Mouse (Mus musculus) heart, embryonic 15.5 days (tissue): ENCODE data around the gene Zbtb1. TPM values are rescaled to one million over a fixed set of nuclear protein-coding genes. Genes with fewer than 3 reads are reported as not detected.
A peak's percentile ranks its signal among the peaks of the same experiment; 100 is the strongest.

Experiments used
- ATAC-seq: fragments of 200-750 bp; cut with Nextera tagmentation; replicated peaks from 2 replicates; pipeline ENCODE4 v1.8.0; 2017; ENCODE audit warnings: low read depth, moderate TSS enrichment; ENCODE audit not compliant: insufficient number of reproducible peaks, insufficient read depth, low FRiP score
- H3K27ac ChIP-seq: fragments of 300-500 bp; sonication (generic); 2 replicates; pipeline ENCODE4 v1.5.1; 2015; ENCODE audit warnings: mild to moderate bottlenecking, inconsistent platforms
- H3K27me3 ChIP-seq: fragments of 300-500 bp; sonication (generic); 2 replicates; pipeline ENCODE4 v1.6.1; 2015; ENCODE audit warnings: inconsistent platforms
- H3K36me3 ChIP-seq: fragments of 300-500 bp; sonication (generic); 2 replicates; pipeline ENCODE4 v1.6.1; 2015; ENCODE audit warnings: mild to moderate bottlenecking, inconsistent platforms
- H3K4me1 ChIP-seq: fragments of 300-500 bp; sonication (generic); replicated peaks from 2 replicates; pipeline ENCODE4 v1.6.1; 2015; ENCODE audit warnings: inconsistent platforms
- H3K4me2 ChIP-seq: fragments of 300-500 bp; sonication (generic); 2 replicates; pipeline ENCODE4 v1.6.1; 2015; ENCODE audit warnings: inconsistent platforms, mild to moderate bottlenecking, moderate library complexity
- H3K4me3 ChIP-seq: fragments of 300-500 bp; sonication (generic); 2 replicates; pipeline ENCODE4 v1.5.1; 2015; ENCODE audit warnings: mild to moderate bottlenecking, inconsistent platforms
- H3K9ac ChIP-seq: fragments of 300-500 bp; sonication (generic); 2 replicates; pipeline ENCODE4 v1.6.1; 2015; ENCODE audit warnings: mild to moderate bottlenecking, inconsistent platforms
- H3K9me3 ChIP-seq: fragments of 300-500 bp; sonication (generic); replicated peaks from 2 replicates; pipeline ENCODE4 v1.6.1; 2016; ENCODE audit warnings: inconsistent platforms
- WGBS: fragments of 180-500 bp; shearing (Covaris S2); methylation state at CpG from one replicate; pipeline ENCODE4 v1.1.7; 2015; ENCODE audit warnings: mixed read lengths; 5-methylcytosine and 5-hydroxymethylcytosine counted together
- polyA plus RNA-seq: library from polyadenylated mRNA; unstranded; fragments of >200 nt; fragmentation: Nextera tagmentation; extraction: Ambion mirVana; gene quantifications from 2 replicates; pipeline ENCODE4 v1.2.1, GENCODE M21; 2015

The Zbtb1 gene
- polyA plus RNA-seq, 1 experiment from 2014 or later: 5.7 TPM

GRCm38 (mm10) chr12:76349680-76350220, 20.3 kb upstream of the Zbtb1 start:
- Histone ChIP-seq H3K9ac (no peak overlapping the region), H3K27me3 (no peaks in the 10 kb centered on the region), H3K27ac (no peak overlapping the region), H3K36me3 (peaks cover 16% of the 10 kb centered on the region; the same call in 1 of the 2 replicates), H3K9me3 (no peaks in the 10 kb centered on the region), H3K4me2 (no peak overlapping the region), H3K4me1 (no peaks in the 10 kb centered on the region), H3K4me3 (no peak overlapping the region)
- ATAC-seq: no peak
- WGBS: 71% methylated on average over 8 of the region's 8 CpGs

GRCm38 (mm10) chr12:76360868-76361267, 9.2 kb upstream of the Zbtb1 start:
- Histone ChIP-seq H3K27me3 (no peaks in the 10 kb centered on the region), H3K4me3 (no peak overlapping the region), H3K4me2 (no peak overlapping the region), H3K36me3 (no peaks in the 10 kb centered on the region), H3K4me1 (peaks cover 12% of the 10 kb centered on the region), H3K27ac (no peak overlapping the region), H3K9ac (no peak overlapping the region), H3K9me3 (no peaks in the 10 kb centered on the region)
- 85% methylated on average over 1 of the region's 1 CpGs for WGBS
- ATAC-seq: no peak

GRCm38 (mm10) chr12:76361405-76362302, 8.4 kb upstream of the Zbtb1 start:
- Histone ChIP-seq H3K9me3 (no peaks in the 10 kb centered on the region), H3K4me1 (peaks cover 17% of the 10 kb centered on the region), H3K27me3 (no peaks in the 10 kb centered on the region), H3K4me3 (no peak overlapping the region), H3K36me3 (no peaks in the 10 kb centered on the region), H3K9ac (no peak overlapping the region), H3K27ac (peak overlapping the region; percentile 33), H3K4me2 (no peak overlapping the region)
- no peak for ATAC-seq
- WGBS: 52% methylated on average over 9 of the region's 9 CpGs

GRCm38 (mm10) chr12:76362303-76362676, 7.8 kb upstream of the Zbtb1 start:
- Histone ChIP-seq H3K4me1 (peaks cover 23% of the 10 kb centered on the region), H3K4me3 (no peak overlapping the region), H3K27me3 (no peaks in the 10 kb centered on the region), H3K9me3 (no peaks in the 10 kb centered on the region), H3K27ac (no peak overlapping the region), H3K4me2 (no peak overlapping the region), H3K36me3 (no peaks in the 10 kb centered on the region), H3K9ac (no peak overlapping the region)
- ATAC-seq: no peak
- 74% methylated on average over 9 of the region's 9 CpGs for WGBS

- H3K4me3 ChIP-seq: no peak overlapping the region
- no peaks in the 10 kb centered on the region for H3K36me3 ChIP-seq
- no peaks in the 10 kb centered on the region for H3K27me3 ChIP-seq
- 85% methylated on average over 3 of the region's 3 CpGs for WGBS
- no peak overlapping the region for H3K9ac ChIP-seq
- H3K9me3 ChIP-seq: no peaks in the 10 kb centered on the region
- ATAC-seq: no peak
- no peak overlapping the region for H3K27ac ChIP-seq
- H3K4me2 ChIP-seq: no peak overlapping the region
- H3K4me1 ChIP-seq: peaks cover 41% of the 10 kb centered on the region
These were observed 3.8 kb upstream of the Zbtb1 start for GRCm38 (mm10) chr12:76366276-76366675.

GRCm38 (mm10) chr12:76367096-76367995, 2.7 kb upstream of the Zbtb1 start:
- H3K4me1 ChIP-seq: peaks cover 43% of the 10 kb centered on the region
- H3K4me2 ChIP-seq: peak overlapping the region; percentile 83
- H3K9ac ChIP-seq: peak overlapping the region; percentile 19
- ATAC-seq: no peak
- no peaks in the 10 kb centered on the region for H3K9me3 ChIP-seq
- peak overlapping the region; percentile 94 for H3K4me3 ChIP-seq
- 17% methylated on average over 14 of the region's 14 CpGs for WGBS
- H3K27me3 ChIP-seq: no peaks in the 10 kb centered on the region
- H3K36me3 ChIP-seq: no peaks in the 10 kb centered on the region
- H3K27ac ChIP-seq: peak overlapping the region; percentile 100

- H3K27me3 ChIP-seq: no peaks in the 10 kb centered on the region
- H3K4me3 ChIP-seq: peak overlapping the region; percentile 94
- 8% methylated on average over 9 of the region's 9 CpGs for WGBS
These were observed 1.8 kb upstream of the Zbtb1 start for GRCm38 (mm10) chr12:76368201-76368789.

GRCm38 (mm10) chr12:76368790-76369205, 1.3 kb upstream of the Zbtb1 start:
- 1% methylated on average over 26 of the region's 26 CpGs for WGBS
- Histone ChIP-seq H3K9ac (peak overlapping the region; percentile 97), H3K27ac (peak overlapping the region; percentile 100), H3K4me3 (peak overlapping the region; percentile 94), H3K36me3 (no peaks in the 10 kb centered on the region), H3K27me3 (no peaks in the 10 kb centered on the region), H3K9me3 (no peaks in the 10 kb centered on the region), H3K4me1 (peaks cover 47% of the 10 kb centered on the region), H3K4me2 (peak overlapping the region; percentile 83)
- peak; percentile 36 for ATAC-seq

More at GRCm38 (mm10) chr12:76368201-76368789, 1.8 kb upstream of the Zbtb1 start:
- Histone ChIP-seq H3K36me3 (no peaks in the 10 kb centered on the region), H3K9ac (peak overlapping the region; percentile 97), H3K27ac (peak overlapping the region; percentile 100), H3K4me1 (peaks cover 47% of the 10 kb centered on the region), H3K4me2 (peak overlapping the region; percentile 83), H3K9me3 (no peaks in the 10 kb centered on the region)
- no peak for ATAC-seq

- H3K4me1 ChIP-seq: peaks cover 53% of the 10 kb centered on the region
- no peaks in the 10 kb centered on the region for H3K36me3 ChIP-seq
- no peaks in the 10 kb centered on the region for H3K9me3 ChIP-seq
- peak within 1 kb of the TSS; percentile 97 for H3K9ac ChIP-seq
- WGBS: 0% methylated on average over 79 of the region's 96 CpGs
- ATAC-seq: peak; percentile 79
- no peaks in the 10 kb centered on the region for H3K27me3 ChIP-seq
- H3K4me3 ChIP-seq: peak within 1 kb of the TSS; percentile 94
- peak within 1 kb of the TSS; percentile 83 for H3K4me2 ChIP-seq
- H3K27ac ChIP-seq: peak within 1 kb of the TSS; percentile 100
These were observed 674 bp upstream of the Zbtb1 start, which contains the start of gene Zbtb25 for GRCm38 (mm10) chr12:76369206-76369977. TSS of gene Zbtb25 (minus strand) at chr12:76369602.

GRCm38 (mm10) chr12:76370831-76371571, 935 bp downstream of the Zbtb1 start:
- Histone ChIP-seq H3K4me2 (peak overlapping the region; percentile 83), H3K36me3 (no peaks in the 10 kb centered on the region), H3K4me1 (peaks cover 63% of the 10 kb centered on the region), H3K9ac (peak overlapping the region; percentile 97), H3K27ac (peak overlapping the region; percentile 100), H3K4me3 (peak overlapping the region; percentile 94), H3K27me3 (no peaks in the 10 kb centered on the region), H3K9me3 (no peaks in the 10 kb centered on the region)
- WGBS: under 1% methylated on average over 63 of the region's 63 CpGs
- ATAC-seq: peak; percentile 59
